Mouse (Mus musculus) limb, embryonic 12.5 days (tissue): ENCODE data around the gene Mybphl. TPM values are rescaled to one million over a fixed set of nuclear protein-coding genes. Genes with fewer than 3 reads are reported as not detected.

Experiments
- ATAC-seq: fragments of 200-750 bp; cut with Nextera tagmentation; 2 replicates; pipeline ENCODE4 v1.8.0; 2017; ENCODE audit warnings: low read depth, moderate TSS enrichment; ENCODE audit not compliant: insufficient number of reproducible peaks, insufficient read depth, low FRiP score, low TSS enrichment
- H3K27ac ChIP-seq: fragments of 300-500 bp; sonication (generic); 2 replicates; pipeline ENCODE4 v1.5.1; 2016; ENCODE audit warnings: mild to moderate bottlenecking, moderate library complexity
- H3K27me3 ChIP-seq: fragments of 300-500 bp; sonication (generic); 2 replicates; pipeline ENCODE4 v1.6.1; 2016; ENCODE audit warnings: mild to moderate bottlenecking, moderate library complexity
- H3K36me3 ChIP-seq: fragments of 300-500 bp; sonication (generic); 2 replicates; pipeline ENCODE4 v1.6.1; 2016; ENCODE audit warnings: mild to moderate bottlenecking, moderate library complexity
- H3K4me1 ChIP-seq: fragments of 300-500 bp; sonication (generic); replicated peaks from 2 replicates; pipeline ENCODE4 v1.6.1; 2016
- H3K4me2 ChIP-seq: fragments of 300-500 bp; sonication (generic); 2 replicates; pipeline ENCODE4 v1.6.1; 2016; ENCODE audit warnings: mild to moderate bottlenecking, moderate library complexity
- H3K4me3 ChIP-seq: fragments of 300-500 bp; sonication (generic); replicated peaks from 2 replicates; pipeline ENCODE4 v1.5.1; 2016; ENCODE audit warnings: mild to moderate bottlenecking
- H3K9ac ChIP-seq: fragments of 300-500 bp; sonication (generic); replicated peaks from 2 replicates; pipeline ENCODE4 v1.6.1; 2016; ENCODE audit warnings: mild to moderate bottlenecking, moderate library complexity
- H3K9me3 ChIP-seq: fragments of 300-500 bp; sonication (generic); 2 replicates; pipeline ENCODE4 v1.6.1; 2016; ENCODE audit warnings: mild to moderate bottlenecking, moderate library complexity
- WGBS: fragments of 180-500 bp; shearing (Covaris S2); methylation state at CpG from one replicate; pipeline ENCODE4 v1.1.7; 2016; 5-methylcytosine and 5-hydroxymethylcytosine counted together
- polyA plus RNA-seq: library from polyadenylated mRNA; unstranded; fragments of >200 nt; fragmentation: Nextera tagmentation; extraction: Ambion mirVana; gene quantifications from 2 replicates; pipeline ENCODE4 v1.2.1, GENCODE M21; 2016

Mybphl gene
- polyA plus RNA-seq, 1 experiment from 2014 or later = not detected

DNA sequence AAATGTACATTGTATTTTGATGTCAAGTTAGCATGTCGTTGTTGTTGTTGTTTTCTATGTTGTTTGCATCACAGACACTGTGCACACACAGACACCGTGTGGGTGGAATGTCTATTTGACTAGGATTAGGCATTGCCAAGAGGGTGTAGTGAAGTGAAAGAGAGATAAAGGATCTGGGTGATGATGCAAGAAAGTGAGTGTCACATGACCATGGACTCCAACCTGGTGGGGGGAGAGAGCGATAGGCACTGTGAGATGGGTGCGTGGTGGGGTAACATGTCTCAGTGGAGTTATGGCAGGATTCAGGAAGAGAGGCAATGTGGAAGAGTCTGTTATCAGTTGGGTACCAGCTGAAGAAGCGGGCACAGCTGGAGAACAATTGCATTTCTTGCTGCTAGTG, 4.0 kb downstream of the Mybphl start:
- no peaks in the 10 kb centered on the region for H3K27me3 ChIP-seq
- no peak for ATAC-seq
- 90% methylated on average over 5 of the region's 5 CpGs for WGBS

DNA sequence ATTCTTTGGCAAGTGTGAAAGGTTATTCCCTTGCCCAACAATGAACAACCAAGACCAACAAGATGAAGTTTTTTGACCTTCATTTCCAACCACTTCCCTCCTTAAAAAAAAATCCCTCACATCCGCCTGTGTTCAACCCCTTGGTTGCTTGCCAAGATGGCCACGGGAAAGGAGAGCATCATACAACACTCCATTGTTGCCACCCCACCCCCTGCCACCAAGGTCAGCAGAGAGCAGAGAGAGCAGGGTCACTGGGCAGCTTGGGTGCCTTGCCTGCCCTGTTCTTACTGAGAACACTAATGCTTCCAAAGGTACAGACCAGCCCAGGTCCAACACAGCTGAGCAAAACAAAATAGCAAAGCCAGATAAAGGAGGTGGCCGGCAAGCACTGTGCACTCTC, 7.6 kb downstream of the Mybphl start:
- no peaks in the 10 kb centered on the region for H3K36me3 ChIP-seq
- H3K9ac ChIP-seq = no peak overlapping the region
- 65% methylated on average over 3 of the region's 3 CpGs for WGBS
- no peaks in the 10 kb centered on the region for H3K9me3 ChIP-seq
- no peak overlapping the region for H3K4me3 ChIP-seq
- no peaks in the 10 kb centered on the region for H3K4me1 ChIP-seq
- ATAC-seq = no peak
- no peak overlapping the region for H3K4me2 ChIP-seq
- no peak overlapping the region for H3K27ac ChIP-seq
- H3K27me3 ChIP-seq = no peaks in the 10 kb centered on the region

More for the DNA sequence above, 4.0 kb downstream of the Mybphl start:
- Histone ChIP-seq H3K27ac (no peak overlapping the region), H3K4me3 (no peak overlapping the region), H3K36me3 (no peaks in the 10 kb centered on the region), H3K4me1 (0 out of 2 replicates have a peak, but pooled peaks cover 3% of the 10 kb centered on the region), H3K9me3 (no peaks in the 10 kb centered on the region), H3K4me2 (no peak overlapping the region), H3K9ac (no peak overlapping the region)

DNA sequence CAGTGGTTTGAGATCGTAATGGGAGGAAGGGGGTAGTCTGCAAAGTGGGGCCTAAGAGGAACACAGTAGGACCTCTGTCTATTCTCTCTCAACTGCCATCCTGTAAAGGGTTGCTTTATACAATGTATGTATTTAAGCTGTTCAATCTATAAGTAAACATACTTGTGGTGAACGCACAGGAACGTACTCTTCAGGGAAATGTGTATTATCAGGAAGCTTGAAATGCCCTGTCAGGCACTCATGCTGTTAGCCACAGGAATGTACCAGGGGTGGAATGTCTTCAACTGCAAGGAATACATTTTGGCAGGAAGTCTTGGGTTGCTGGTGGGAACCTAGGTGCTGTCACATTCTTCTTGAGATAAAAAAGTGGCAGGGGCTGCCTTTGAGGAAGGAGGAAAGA, 8.0 kb downstream of the Mybphl start:
- H3K9me3 ChIP-seq = no peaks in the 10 kb centered on the region
- no peak overlapping the region for H3K4me3 ChIP-seq
- no peaks in the 10 kb centered on the region for H3K4me1 ChIP-seq
- H3K4me2 ChIP-seq = no peak overlapping the region
- H3K36me3 ChIP-seq = no peaks in the 10 kb centered on the region
- no peak for ATAC-seq
- no peak overlapping the region for H3K27ac ChIP-seq
- WGBS = 87% methylated on average over 3 of the region's 3 CpGs
- H3K9ac ChIP-seq = no peak overlapping the region
- no peaks in the 10 kb centered on the region for H3K27me3 ChIP-seq

DNA sequence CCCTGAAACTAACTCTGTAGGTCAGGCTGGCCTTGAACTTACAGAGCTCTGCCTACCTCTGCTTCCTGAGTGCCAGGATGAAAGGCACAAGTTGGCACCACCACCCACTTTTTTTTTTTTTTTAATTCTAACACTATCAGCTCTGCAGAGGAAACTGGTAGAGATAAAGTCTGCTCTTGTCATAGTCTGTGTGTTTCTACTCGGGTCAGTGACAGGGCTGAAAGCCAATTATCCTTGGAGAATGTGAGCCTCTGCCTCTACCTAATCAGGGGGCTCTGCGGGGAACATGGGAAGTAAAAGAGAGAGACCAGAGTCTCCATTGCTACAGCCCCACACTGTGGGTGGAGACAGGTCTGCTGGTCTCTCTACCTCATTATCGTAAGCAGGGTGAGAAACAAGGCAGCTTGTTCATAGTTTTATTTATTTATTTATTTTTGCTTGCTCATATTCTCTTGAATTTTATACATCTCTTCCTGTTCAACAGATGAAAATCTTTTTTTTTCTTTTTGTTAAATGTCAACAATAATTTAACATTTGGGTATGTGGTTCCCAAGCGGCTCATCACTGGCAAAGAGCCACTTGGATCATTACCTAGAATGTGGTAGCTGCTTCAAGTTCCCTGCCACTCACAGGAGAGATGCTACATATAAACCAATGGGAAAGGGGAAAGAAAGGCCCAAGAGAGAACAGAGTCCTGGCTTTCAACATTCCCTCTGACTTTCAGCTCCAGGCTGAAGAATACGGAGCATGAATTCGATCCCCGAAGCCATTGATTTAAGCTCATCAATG, 14.4 kb downstream of the Mybphl start:
- Histone ChIP-seq H3K27ac (no peak overlapping the region), H3K4me1 (peaks cover 21% of the 10 kb centered on the region), H3K4me2 (no peak overlapping the region), H3K4me3 (no peak overlapping the region), H3K9ac (no peak overlapping the region), H3K36me3 (no peaks in the 10 kb centered on the region), H3K9me3 (no peaks in the 10 kb centered on the region), H3K27me3 (no peaks in the 10 kb centered on the region)
- 85% methylated on average over 7 of the region's 7 CpGs for WGBS
- ATAC-seq = no peak

DNA sequence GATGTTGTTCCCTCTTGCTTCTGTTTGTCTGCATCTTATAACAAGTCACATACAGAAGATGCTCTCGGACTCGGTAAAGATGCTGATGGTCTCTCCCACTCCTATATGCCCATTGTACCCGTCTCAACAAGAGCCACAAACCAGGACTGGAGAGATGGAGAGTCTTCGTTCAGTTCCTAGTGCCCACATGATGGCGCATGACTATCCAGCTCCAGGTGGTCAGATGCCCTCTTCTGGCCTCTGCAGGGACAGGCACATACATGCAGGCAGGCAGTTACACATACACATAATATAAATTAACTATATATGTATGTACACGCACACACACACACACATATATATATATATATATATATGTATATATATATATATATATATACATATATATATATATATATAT, 16.0 kb downstream of the Mybphl start:
- Histone ChIP-seq H3K9ac (no peak overlapping the region), H3K4me1 (peaks cover 35% of the 10 kb centered on the region), H3K4me3 (no peak overlapping the region), H3K4me2 (no peak overlapping the region), H3K27ac (no peak overlapping the region), H3K27me3 (no peaks in the 10 kb centered on the region), H3K9me3 (no peaks in the 10 kb centered on the region), H3K36me3 (peaks cover 8% of the 10 kb centered on the region; the same call in 1 of the 2 replicates)
- no peak for ATAC-seq
- WGBS = 83% methylated on average over 6 of the region's 6 CpGs

DNA sequence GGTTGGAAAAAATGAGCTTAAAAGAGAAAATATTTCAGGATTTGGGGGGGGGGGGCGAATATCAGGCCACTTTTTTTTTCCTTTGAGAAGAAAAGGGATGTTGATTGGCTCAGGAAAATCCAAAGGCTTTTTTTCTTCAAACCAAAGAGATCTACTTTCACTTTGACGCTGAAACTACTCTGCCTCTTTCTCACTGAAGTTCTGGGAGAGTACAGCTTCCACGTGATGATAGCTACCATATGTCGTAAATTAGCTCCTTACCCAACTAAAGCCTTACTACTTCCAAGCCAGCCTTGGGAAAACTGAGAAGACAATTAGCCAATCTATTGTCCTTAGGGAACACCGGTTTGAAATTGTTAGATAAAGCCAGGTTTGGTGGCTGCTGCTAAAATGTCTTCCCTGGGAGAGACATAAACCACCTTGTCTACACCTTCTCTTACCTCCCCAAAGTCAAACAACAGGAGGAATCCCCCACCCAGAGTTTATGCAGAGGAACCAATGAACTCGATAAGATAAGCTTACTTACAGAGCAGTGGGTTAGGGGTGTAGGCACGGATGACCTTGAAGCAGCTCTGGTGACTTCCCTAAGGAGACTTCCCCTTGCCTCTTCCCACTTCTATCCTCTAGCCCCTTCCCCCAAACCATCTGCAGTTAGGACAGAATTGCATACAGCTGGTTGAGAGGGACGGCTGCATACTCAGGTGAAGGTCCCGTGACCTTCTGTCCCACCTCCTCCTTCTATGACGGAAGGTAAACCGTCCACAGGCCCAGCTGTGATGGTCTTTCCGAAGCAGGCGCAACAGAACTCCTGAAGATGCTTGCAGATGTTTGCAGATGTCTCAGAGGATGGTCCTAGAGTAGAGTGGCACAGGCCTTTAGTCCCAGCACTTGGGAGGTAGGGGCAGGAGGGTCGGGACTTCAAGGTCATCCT, 17.5 kb downstream of the Mybphl start:
- peaks cover 35% of the 10 kb centered on the region for H3K4me1 ChIP-seq
- peak overlapping the region; percentile 4; the same call in 1 of the 2 replicates for H3K27ac ChIP-seq
- 0 out of 2 replicates have a peak overlapping the region, but pooled peaks have one; percentile 57 for H3K4me3 ChIP-seq
- no peak overlapping the region for H3K9ac ChIP-seq
- H3K27me3 ChIP-seq = no peaks in the 10 kb centered on the region
- H3K36me3 ChIP-seq = peaks cover 24% of the 10 kb centered on the region
- H3K4me2 ChIP-seq = peak overlapping the region; percentile 66
- ATAC-seq = no peak
- WGBS = 57% methylated on average over 14 of the region's 14 CpGs
- no peaks in the 10 kb centered on the region for H3K9me3 ChIP-seq

DNA sequence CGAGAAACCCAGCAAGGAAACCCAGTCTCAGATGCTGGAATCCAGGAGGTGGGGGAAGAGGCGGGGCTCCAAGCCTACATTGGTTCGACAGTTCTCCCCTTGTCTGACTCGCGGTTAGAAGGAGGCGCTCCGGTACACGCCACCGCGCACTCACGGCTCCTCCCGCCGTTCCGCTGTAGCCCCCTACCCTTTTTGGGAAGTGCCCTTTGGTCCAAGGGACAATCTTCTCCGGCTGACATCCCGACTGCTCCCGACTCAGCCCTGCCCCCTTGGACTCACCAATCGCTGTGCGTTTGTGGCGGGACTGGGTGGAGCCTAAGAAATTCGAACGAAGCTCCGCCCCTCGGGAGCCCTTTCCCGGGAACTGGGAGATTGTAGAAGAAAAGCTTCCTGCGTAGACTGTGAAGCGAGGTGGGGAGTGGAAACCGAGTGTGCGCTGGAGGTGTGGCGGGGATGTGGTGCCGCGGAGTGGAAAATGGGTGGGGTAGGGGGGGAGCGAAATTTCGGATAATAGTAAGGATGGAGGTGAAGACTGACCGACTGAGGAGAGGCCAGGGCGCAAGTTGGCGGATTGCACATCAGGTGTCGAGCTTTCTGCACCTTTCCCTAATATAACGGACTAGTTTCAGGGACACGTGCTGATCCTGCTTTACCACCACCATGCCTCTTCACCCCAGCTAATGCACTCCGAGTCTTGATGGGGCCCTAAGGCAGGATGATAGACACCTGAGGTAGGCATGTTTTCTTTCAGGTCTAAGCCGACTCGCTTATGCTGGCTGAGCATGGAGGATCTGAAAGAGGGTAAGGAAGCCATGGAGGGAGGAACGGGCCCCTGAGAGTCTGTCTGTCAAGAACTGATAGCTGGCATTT, 19.0 kb downstream of the Mybphl start, which contains the start of gene Psrc1:
Gene Psrc1 (plus strand): TSS at position 355 of the 870 bp plus-strand sequence.
- ATAC-seq = peak; percentile 88
- Histone ChIP-seq H3K27me3 (no peaks in the 10 kb centered on the region), H3K9ac (peak within 1 kb of the TSS; percentile 61), H3K4me1 (peaks cover 40% of the 10 kb centered on the region), H3K4me3 (peak within 1 kb of the TSS; percentile 57), H3K27ac (peak within 1 kb of the TSS; percentile 75), H3K9me3 (no peaks in the 10 kb centered on the region), H3K36me3 (peaks cover 30% of the 10 kb centered on the region), H3K4me2 (peak within 1 kb of the TSS; percentile 66)
- 1% methylated on average over 44 of the region's 44 CpGs for WGBS

DNA sequence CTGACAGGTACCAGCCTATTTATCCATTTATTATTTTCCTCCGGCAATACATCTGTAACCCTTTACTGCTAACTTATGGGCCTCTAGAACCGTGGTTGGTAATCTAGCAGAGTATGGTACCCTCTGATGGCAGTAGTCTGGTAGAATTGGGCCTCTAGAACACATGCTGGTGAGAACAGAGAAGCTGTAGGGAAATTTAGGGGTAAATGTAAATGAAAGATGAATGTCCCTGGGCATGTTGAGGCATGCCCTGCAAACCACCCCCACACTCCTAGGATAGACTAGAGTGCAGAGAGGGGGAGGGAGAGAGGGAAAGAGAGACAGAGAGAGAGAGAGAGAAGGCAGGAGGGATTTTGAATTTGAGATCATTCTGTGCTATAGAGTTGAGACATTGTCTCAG, 19.7 kb downstream of the Mybphl start:
- peak overlapping the region; percentile 61; the same call in 1 of the 2 replicates for H3K9ac ChIP-seq

DNA sequence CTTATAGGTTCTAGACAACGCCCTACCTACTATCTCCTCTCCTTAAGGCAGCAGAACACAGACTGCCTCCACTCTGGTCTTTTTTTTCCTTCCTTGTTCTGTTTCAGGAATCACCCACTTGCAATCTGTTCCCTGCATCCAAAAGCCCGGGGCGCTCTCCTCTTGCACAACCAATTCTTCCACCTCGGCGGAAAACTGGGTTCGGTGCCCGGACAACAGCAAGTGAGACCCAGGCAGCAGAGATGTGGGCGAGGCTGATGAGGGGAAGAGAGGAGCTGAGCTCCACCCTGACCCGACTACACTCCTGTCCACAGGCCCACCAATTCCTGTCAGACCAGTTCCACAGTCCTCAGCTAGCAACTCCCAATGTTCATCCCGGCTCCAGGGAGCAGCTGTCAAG, 21.5 kb downstream of the Mybphl start:
- 88% methylated on average over 10 of the region's 10 CpGs for WGBS
- ATAC-seq = no peak
- peaks cover 30% of the 10 kb centered on the region for H3K36me3 ChIP-seq
- H3K27ac ChIP-seq = no peak overlapping the region
- no peak overlapping the region for H3K4me3 ChIP-seq
- no peaks in the 10 kb centered on the region for H3K9me3 ChIP-seq
- no peak overlapping the region for H3K9ac ChIP-seq
- H3K4me1 ChIP-seq = peaks cover 43% of the 10 kb centered on the region
- H3K4me2 ChIP-seq = no peak overlapping the region
- H3K27me3 ChIP-seq = no peaks in the 10 kb centered on the region

More for the DNA sequence above, 19.7 kb downstream of the Mybphl start:
- peaks cover 30% of the 10 kb centered on the region for H3K36me3 ChIP-seq
- H3K9me3 ChIP-seq = no peaks in the 10 kb centered on the region
- 36% methylated on average over 2 of the region's 2 CpGs for WGBS
- peaks cover 44% of the 10 kb centered on the region for H3K4me1 ChIP-seq
- H3K27ac ChIP-seq = no peak overlapping the region
- peak overlapping the region; percentile 57 for H3K4me3 ChIP-seq
- H3K4me2 ChIP-seq = peak overlapping the region; percentile 66
- ATAC-seq = no peak
- H3K27me3 ChIP-seq = no peaks in the 10 kb centered on the region

DNA sequence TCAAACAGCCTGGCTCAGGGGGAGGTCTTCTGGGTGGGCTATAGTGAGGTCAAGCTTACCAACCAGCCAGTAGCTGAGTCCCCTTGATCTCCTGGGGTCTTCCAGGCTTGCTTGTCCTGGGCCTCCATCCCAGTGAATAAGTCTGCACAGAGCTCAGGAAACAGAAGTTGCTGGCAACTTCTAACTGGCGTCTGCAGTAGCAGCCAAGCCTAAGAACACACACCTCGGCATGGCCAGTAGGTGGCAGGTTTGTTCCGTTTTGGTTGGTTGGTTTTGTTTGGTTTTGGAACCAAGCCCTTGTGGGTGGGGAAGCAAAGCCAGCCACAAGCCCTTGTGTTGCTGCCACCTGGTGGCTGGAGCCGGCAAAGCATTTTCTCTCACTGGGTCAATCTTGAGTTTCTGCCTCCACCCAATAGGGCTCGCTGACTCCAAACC, 24.4 kb downstream of the Mybphl start:
- Histone ChIP-seq H3K9ac (peak overlapping the region; percentile 51), H3K4me2 (peak overlapping the region; percentile 42), H3K36me3 (peaks cover 32% of the 10 kb centered on the region), H3K9me3 (no peaks in the 10 kb centered on the region), H3K27ac (peak overlapping the region; percentile 79), H3K27me3 (no peaks in the 10 kb centered on the region), H3K4me1 (peaks cover 28% of the 10 kb centered on the region), H3K4me3 (no peak overlapping the region)
- 2% methylated on average over 5 of the region's 5 CpGs for WGBS
- peak; percentile 70 for ATAC-seq
